Mouse (Mus musculus) myocyte (in vitro differentiated cells): ENCODE results near the gene Itprid1.

Source experiments
- E2F4 ChIP-seq: IDR thresholded peaks from one replicate; pipeline ENCODE4 v1.6.1; 2011; ENCODE audit warnings: mild to moderate bottlenecking, control low read depth, moderate library complexity; ENCODE audit not compliant: insufficient read depth
- MYOG ChIP-seq, 3 experiments: IDR thresholded peaks; one replicate each; pipeline ENCODE4 v1.6.1; 2011; ENCODE audit warnings: control low read depth in 2 of 3, low read depth in 2 of 3, mild to moderate bottlenecking in 2 of 3; ENCODE audit not compliant: insufficient read length in 2 of 3, control insufficient read depth in 1 of 3, insufficient read depth in 1 of 3
- POLR2A ChIP-seq: IDR thresholded peaks from one replicate; pipeline ENCODE4 v1.6.1; 2011; ENCODE audit warnings: low read depth, mild to moderate bottlenecking, control low read depth, moderate library complexity; ENCODE audit not compliant: insufficient read length
- POLR2AphosphoS2 ChIP-seq: IDR thresholded peaks from one replicate; pipeline ENCODE4 v1.6.1; 2011; ENCODE audit warnings: low read depth, control low read depth; ENCODE audit not compliant: insufficient read length

GRCm38 (mm10) chr6:55856085-55856484, 19.4 kb downstream of the Itprid1 start:
- TF ChIP-seq E2F4 (no peak), POLR2A (no peak), MYOG (IDR thresholded peaks at IDR 0.05; ENCODE audit: control insufficient read depth in 1 of 3, insufficient read depth in 1 of 3, insufficient read length in 2 of 3, low read depth in 2 of 3) (no peak), POLR2AphosphoS2 (no peak)
